Mouse (Mus musculus) layer of hippocampus, postnatal 10 days (tissue): ENCODE results near the gene Ankfn1. TPM values are rescaled to one million over a fixed set of nuclear protein-coding genes. Genes with fewer than 3 reads are reported as not detected.
A peak's percentile ranks its signal among the peaks of the same experiment; 100 is the strongest.

Experiments used
- DNase-seq, 2 experiments: peaks; one replicate each; pipeline ENCODE4 v3.0.0; 2021; ENCODE audit warnings: low spot score in 2 of 2
- total RNA-seq, 2 experiments: library from RNA; stranded (reverse); gene quantifications; 2 replicates each; pipeline ENCODE4 v1.2.3; 2021

Ankfn1 gene
- total RNA-seq, 2 experiments from 2014 or later: 5.8 to 8.6 TPM

GRCm38 (mm10) chr11:89586341-89586740 lies 191.1 kb downstream of the Ankfn1 start:
- no peak for DNase-seq

- no peak for DNase-seq
Measured at GRCm38 (mm10) chr11:89579826-89580225, 197.6 kb downstream of the Ankfn1 start.

GRCm38 (mm10) chr11:89579111-89579510 lies 198.3 kb downstream of the Ankfn1 start:
- no peak for DNase-seq

- DNase-seq: no peak
Measured at GRCm38 (mm10) chr11:89574269-89574838, 203.1 kb downstream of the Ankfn1 start.

GRCm38 (mm10) chr11:89569391-89570145 lies 207.9 kb downstream of the Ankfn1 start:
- DNase-seq: no peak

- DNase-seq: no peak
Measured at GRCm38 (mm10) chr11:89568246-89568645, 209.2 kb downstream of the Ankfn1 start.

- DNase-seq: no peak
Measured at GRCm38 (mm10) chr11:89551441-89551840, 226.0 kb downstream of the Ankfn1 start.

- no peak for DNase-seq
Measured at GRCm38 (mm10) chr11:89550921-89551320, 226.5 kb downstream of the Ankfn1 start.

GRCm38 (mm10) chr11:89548786-89549185 lies 228.7 kb downstream of the Ankfn1 start:
- DNase-seq: no peak

- peak; percentile 17 to 30 for DNase-seq
Measured at GRCm38 (mm10) chr11:89546164-89546563, 231.3 kb downstream of the Ankfn1 start.

GRCm38 (mm10) chr11:89544856-89545817 lies 232.3 kb downstream of the Ankfn1 start:
- peak; percentile 11 to 20 for DNase-seq

- no peak for DNase-seq
Measured at GRCm38 (mm10) chr11:89538376-89538775, 239.1 kb downstream of the Ankfn1 start.

GRCm38 (mm10) chr11:89527800-89528430 lies 249.5 kb downstream of the Ankfn1 start:
- no peak for DNase-seq

- no peak for DNase-seq
Measured at GRCm38 (mm10) chr11:89515501-89515901, 262.0 kb downstream of the Ankfn1 start.

GRCm38 (mm10) chr11:89508675-89509324 lies 268.7 kb downstream of the Ankfn1 start:
- DNase-seq: peak in 1 of 2 experiments; percentile 11

GRCm38 (mm10) chr11:89506595-89507245 lies 270.7 kb downstream of the Ankfn1 start:
- DNase-seq: no peak

GRCm38 (mm10) chr11:89505046-89505445 lies 272.4 kb downstream of the Ankfn1 start:
- no peak for DNase-seq

- no peak for DNase-seq
Measured at GRCm38 (mm10) chr11:89501796-89502195, 275.7 kb downstream of the Ankfn1 start.

- DNase-seq: no peak
Measured at GRCm38 (mm10) chr11:89500961-89501360, 276.5 kb downstream of the Ankfn1 start.

- DNase-seq: no peak
Measured at GRCm38 (mm10) chr11:89481084-89481483, 296.4 kb downstream of the Ankfn1 start.
